Mouse (Mus musculus): ENCODE measurements around the gene P2ry6. TPM values are rescaled to one million over a fixed set of nuclear protein-coding genes. Genes with fewer than 3 reads are reported as not detected.

Gene P2ry6
- polyA plus RNA-seq, 1 experiment from 2014 or later = 2.0 TPM

- H3K36me3 ChIP-seq (replicated peaks) = no peaks in the 10 kb centered on the region
These were observed 25.2 kb upstream of the P2ry6 start for GRCm38 (mm10) chr7:100999623-101000022.

DNA sequence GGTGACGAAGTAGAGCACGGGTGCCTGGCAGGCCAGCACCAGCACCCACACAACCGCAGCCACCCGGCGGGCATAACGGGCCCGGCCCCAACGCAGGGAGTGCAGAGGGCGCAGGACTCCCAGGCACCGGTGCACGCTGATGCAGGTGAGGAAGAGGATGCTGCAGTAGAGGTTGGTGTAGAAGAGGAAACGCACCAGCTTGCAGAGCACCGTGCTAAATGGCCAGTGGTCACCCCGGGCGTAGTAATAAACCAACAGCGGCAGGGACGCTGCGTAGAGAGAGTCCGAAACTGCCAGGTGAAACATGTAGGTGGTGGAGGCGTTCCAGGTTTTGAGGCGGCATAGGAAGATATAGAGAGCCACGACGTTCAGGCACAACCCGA is 24.1 kb upstream of the P2ry6 start:
- Histone ChIP-seq H3K27ac (no peak overlapping the region), H3K27me3 (ENCODE audit: poor library complexity, severe bottlenecking) (no peaks in the 10 kb centered on the region), H3K9me3 (no peaks in the 10 kb centered on the region), H3K4me3 (no peak overlapping the region), H3K4me1 (peaks cover 8% of the 10 kb centered on the region), H3K36me3 (replicated peaks) (no peaks in the 10 kb centered on the region)
- no peak for DNase-seq (ENCODE audit: extremely low spot score, low spot score)
- 91% methylated on average over 24 of the region's 24 CpGs for WGBS

More at GRCm38 (mm10) chr7:100999623-101000022, 25.2 kb upstream of the P2ry6 start:
- Histone ChIP-seq H3K4me1 (peaks cover 11% of the 10 kb centered on the region; the same call in 1 of the 2 replicates), H3K4me3 (no peak overlapping the region), H3K27me3 (ENCODE audit: poor library complexity, severe bottlenecking) (no peaks in the 10 kb centered on the region), H3K27ac (no peak overlapping the region), H3K9me3 (no peaks in the 10 kb centered on the region)
- 89% methylated on average over 5 of the region's 5 CpGs for WGBS
- DNase-seq (ENCODE audit: extremely low spot score, low spot score) = no peak

- no peak for DNase-seq (ENCODE audit: extremely low spot score, low spot score)
- no peak overlapping the region for H3K4me3 ChIP-seq
- no peak overlapping the region for H3K27ac ChIP-seq
- WGBS = 86% methylated on average over 31 of the region's 31 CpGs
- H3K4me1 ChIP-seq = peaks cover 8% of the 10 kb centered on the region
- H3K9me3 ChIP-seq = no peaks in the 10 kb centered on the region
- H3K36me3 ChIP-seq (replicated peaks) = no peaks in the 10 kb centered on the region
- H3K27me3 ChIP-seq (ENCODE audit: poor library complexity, severe bottlenecking) = no peaks in the 10 kb centered on the region
These were observed 23.6 kb upstream of the P2ry6 start for GRCm38 (mm10) chr7:100997951-100998577.

- H3K36me3 ChIP-seq (replicated peaks) = no peaks in the 10 kb centered on the region
- no peaks in the 10 kb centered on the region for H3K9me3 ChIP-seq
- H3K4me3 ChIP-seq = no peak overlapping the region
- H3K4me1 ChIP-seq = peaks cover 7% of the 10 kb centered on the region
- H3K27me3 ChIP-seq (ENCODE audit: poor library complexity, severe bottlenecking) = no peaks in the 10 kb centered on the region
- 79% methylated on average over 1 of the region's 1 CpGs for WGBS
- no peak for DNase-seq (ENCODE audit: extremely low spot score, low spot score)
- H3K27ac ChIP-seq = no peak overlapping the region
These were observed 22.8 kb upstream of the P2ry6 start for GRCm38 (mm10) chr7:100997215-100997614.

GRCm38 (mm10) chr7:100995951-100996350 is 21.5 kb upstream of the P2ry6 start:
- H3K9me3 ChIP-seq = no peaks in the 10 kb centered on the region
- no peaks in the 10 kb centered on the region for H3K27me3 ChIP-seq (ENCODE audit: poor library complexity, severe bottlenecking)
- H3K4me1 ChIP-seq = peaks cover 10% of the 10 kb centered on the region
- WGBS = 91% methylated on average over 3 of the region's 3 CpGs
- H3K27ac ChIP-seq = no peak overlapping the region
- H3K36me3 ChIP-seq (replicated peaks) = no peaks in the 10 kb centered on the region
- no peak overlapping the region for H3K4me3 ChIP-seq
- DNase-seq (ENCODE audit: extremely low spot score, low spot score) = no peak

DNA sequence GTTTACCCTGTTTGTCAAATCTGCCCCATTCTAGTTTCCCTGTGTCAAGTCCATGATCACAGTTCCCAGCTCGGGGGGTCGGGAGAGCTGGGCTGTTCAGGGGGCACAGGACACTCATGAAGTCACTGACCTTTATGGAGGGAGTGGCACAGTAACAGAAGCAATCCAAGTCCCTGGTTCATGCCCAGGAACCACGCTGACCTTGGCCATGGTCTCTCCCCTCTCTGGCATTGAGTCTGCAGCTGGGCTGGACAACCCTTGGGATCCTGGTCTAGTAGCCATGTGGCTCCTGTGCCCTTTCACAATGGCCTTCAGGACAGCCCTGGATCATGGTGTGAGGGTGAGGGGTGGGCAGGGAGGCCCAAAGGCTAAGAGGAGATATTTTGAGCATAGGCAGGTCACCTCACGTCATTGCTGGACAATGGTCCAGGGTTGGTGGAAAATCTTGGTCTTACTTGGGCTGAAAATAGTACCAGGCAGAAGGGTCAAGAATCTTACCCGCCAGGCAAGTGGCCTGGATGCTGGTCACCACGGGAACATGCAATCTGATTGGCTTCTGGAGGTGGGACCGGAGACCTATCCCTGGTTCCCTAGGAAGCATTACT is 20.9 kb upstream of the P2ry6 start:
- Histone ChIP-seq H3K4me1 (peaks cover 16% of the 10 kb centered on the region), H3K27ac (no peak overlapping the region), H3K9me3 (no peaks in the 10 kb centered on the region), H3K4me3 (no peak overlapping the region), H3K36me3 (replicated peaks) (no peaks in the 10 kb centered on the region), H3K27me3 (ENCODE audit: poor library complexity, severe bottlenecking) (no peaks in the 10 kb centered on the region)
- 82% methylated on average over 7 of the region's 7 CpGs for WGBS
- no peak for DNase-seq (ENCODE audit: extremely low spot score, low spot score)

DNA sequence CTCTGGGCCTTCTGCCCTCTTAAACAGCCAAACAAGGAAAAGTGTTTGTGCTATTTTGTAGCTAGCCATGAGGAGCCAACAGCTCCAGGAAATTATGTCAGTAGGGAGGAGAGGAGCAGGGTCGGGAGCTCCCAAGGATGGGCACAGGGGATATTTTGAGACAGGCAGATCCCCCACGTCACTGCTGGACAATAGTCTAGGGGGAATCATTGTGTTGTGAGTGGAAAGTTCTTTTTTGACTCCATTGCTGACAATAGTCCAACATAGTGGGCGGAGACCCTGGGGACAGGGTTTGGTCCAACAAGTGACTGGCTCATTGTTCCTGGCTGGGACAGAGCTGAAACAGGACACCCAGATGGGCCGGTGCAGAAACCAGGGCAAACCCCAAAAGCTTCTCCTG is 18.7 kb upstream of the P2ry6 start:
- Histone ChIP-seq H3K4me1 (peaks cover 22% of the 10 kb centered on the region), H3K36me3 (replicated peaks) (no peaks in the 10 kb centered on the region), H3K27me3 (ENCODE audit: poor library complexity, severe bottlenecking) (no peaks in the 10 kb centered on the region), H3K9me3 (no peaks in the 10 kb centered on the region), H3K4me3 (no peak overlapping the region), H3K27ac (no peak overlapping the region)
- DNase-seq (ENCODE audit: extremely low spot score, low spot score) = no peak
- 54% methylated on average over 4 of the region's 4 CpGs for WGBS

DNA sequence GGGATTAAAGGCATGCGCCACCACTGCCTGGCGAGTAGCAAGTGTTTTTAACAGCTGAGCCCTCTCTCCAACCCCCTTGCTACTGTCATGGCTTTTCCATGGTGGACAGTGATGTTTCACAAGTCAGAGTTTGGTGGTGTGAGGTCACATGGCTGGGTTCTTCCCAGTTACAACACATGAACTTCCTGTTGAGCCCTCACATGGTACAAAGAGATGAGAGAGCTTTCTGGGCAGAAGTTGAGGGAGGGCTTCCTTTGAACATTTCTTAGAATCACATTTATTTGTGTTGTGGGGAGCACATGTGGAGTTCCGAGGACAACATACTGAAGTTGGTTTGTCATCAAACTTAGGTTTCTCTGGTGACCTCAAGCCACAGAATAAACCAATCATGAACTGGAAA is 17.5 kb upstream of the P2ry6 start:
- DNase-seq (ENCODE audit: extremely low spot score, low spot score) = no peak
- Histone ChIP-seq H3K36me3 (replicated peaks) (no peaks in the 10 kb centered on the region), H3K4me1 (peaks cover 22% of the 10 kb centered on the region), H3K9me3 (no peaks in the 10 kb centered on the region), H3K27ac (no peak overlapping the region), H3K27me3 (ENCODE audit: poor library complexity, severe bottlenecking) (peaks cover 8% of the 10 kb centered on the region), H3K4me3 (no peak overlapping the region)
- WGBS = 88% methylated on average over 3 of the region's 3 CpGs

GRCm38 (mm10) chr7:100990636-100991311 is 16.3 kb upstream of the P2ry6 start:
- peaks cover 22% of the 10 kb centered on the region for H3K4me1 ChIP-seq
- H3K27me3 ChIP-seq (ENCODE audit: poor library complexity, severe bottlenecking) = peaks cover 12% of the 10 kb centered on the region
- 40% methylated on average over 9 of the region's 9 CpGs for WGBS
- no peak for DNase-seq (ENCODE audit: extremely low spot score, low spot score)
- H3K27ac ChIP-seq = peak overlapping the region; percentile 62; the same call in 1 of the 2 replicates
- no peaks in the 10 kb centered on the region for H3K9me3 ChIP-seq
- H3K4me3 ChIP-seq = no peak overlapping the region
- no peaks in the 10 kb centered on the region for H3K36me3 ChIP-seq (replicated peaks)

DNA sequence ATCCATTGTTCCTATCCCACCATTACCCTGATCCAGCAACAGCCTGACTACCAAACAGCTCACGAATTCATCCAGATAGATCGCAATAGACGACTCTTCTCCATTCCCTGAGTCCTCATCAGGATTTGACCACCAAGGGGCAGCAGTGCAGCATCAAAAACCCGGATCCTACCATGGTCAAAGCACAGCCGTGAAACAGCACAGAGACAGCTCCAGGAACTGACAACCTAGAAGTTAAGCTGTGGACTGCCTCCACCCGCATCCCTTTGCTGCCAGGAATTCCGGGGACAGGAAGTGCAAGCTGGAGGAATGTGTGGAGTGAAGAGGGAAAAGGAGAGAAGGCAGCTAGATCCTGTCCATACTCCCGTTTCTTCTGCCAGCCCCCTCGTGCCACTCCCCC is 13.6 kb upstream of the P2ry6 start:
- Histone ChIP-seq H3K27ac (no peak overlapping the region), H3K4me3 (no peak overlapping the region), H3K27me3 (ENCODE audit: poor library complexity, severe bottlenecking) (peaks cover 12% of the 10 kb centered on the region), H3K4me1 (peaks cover 31% of the 10 kb centered on the region), H3K9me3 (no peaks in the 10 kb centered on the region), H3K36me3 (replicated peaks) (no peaks in the 10 kb centered on the region)
- 23% methylated on average over 9 of the region's 9 CpGs for WGBS
- no peak for DNase-seq (ENCODE audit: extremely low spot score, low spot score)

DNA sequence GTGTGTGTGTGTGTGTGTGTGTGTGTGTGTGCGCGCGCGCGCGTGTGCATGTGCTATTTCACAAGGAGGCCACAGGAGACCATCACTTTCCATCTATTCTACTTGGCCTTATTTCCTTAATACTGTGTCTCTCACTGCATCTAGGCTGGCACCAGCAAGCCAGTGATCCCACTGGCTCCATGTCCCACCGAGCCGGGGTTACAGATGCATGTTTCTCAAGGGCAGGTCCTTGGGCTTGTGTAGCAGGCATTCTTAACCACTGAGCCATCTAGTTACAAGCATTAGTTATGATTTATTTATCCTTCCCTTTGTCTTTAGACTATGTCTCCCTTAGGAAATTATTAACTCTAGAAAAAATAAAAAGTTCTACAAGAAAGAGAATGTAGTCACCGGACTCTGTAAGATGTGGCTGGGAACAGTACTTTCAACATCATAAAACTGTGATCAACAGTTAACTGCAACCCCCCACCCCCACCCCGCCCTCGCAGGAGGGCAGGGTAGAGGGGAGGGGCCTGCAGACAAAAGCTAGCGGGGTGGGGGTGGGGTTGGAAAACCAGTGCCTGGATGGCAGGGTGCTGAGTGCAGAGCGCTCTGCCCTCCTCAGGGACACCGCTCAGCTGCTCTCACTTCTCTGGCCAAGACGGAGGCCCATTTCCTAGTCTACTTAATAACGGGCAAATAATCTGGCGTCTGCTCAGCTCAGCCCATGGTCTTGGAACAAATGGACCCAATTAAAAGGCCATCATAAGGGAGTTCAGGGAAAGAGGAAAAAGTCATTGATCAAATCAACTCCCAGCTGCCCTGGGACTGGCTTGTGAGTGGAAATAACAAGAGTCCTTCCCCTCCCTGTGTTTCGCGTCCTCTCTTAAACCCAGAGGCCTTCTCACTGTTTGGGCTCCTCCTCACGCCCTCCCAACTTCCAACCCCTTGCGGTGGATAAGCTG is 10.3 kb upstream of the P2ry6 start:
- no peaks in the 10 kb centered on the region for H3K36me3 ChIP-seq (replicated peaks)
- no peak for DNase-seq (ENCODE audit: extremely low spot score, low spot score)
- peak overlapping the region; percentile 69 for H3K27ac ChIP-seq
- H3K27me3 ChIP-seq (ENCODE audit: poor library complexity, severe bottlenecking) = peaks cover 12% of the 10 kb centered on the region
- peaks cover 21% of the 10 kb centered on the region for H3K4me1 ChIP-seq
- no peaks in the 10 kb centered on the region for H3K9me3 ChIP-seq
- H3K4me3 ChIP-seq = peak overlapping the region; percentile 6; the same call in 1 of the 2 replicates
- WGBS = 37% methylated on average over 21 of the region's 21 CpGs

GRCm38 (mm10) chr7:100979175-100979574 is 4.7 kb upstream of the P2ry6 start:
- Histone ChIP-seq H3K4me1 (peaks cover 9% of the 10 kb centered on the region), H3K9me3 (no peaks in the 10 kb centered on the region), H3K27me3 (ENCODE audit: poor library complexity, severe bottlenecking) (peaks cover 25% of the 10 kb centered on the region), H3K4me3 (no peak overlapping the region), H3K36me3 (replicated peaks) (no peaks in the 10 kb centered on the region), H3K27ac (no peak overlapping the region)
- DNase-seq (ENCODE audit: extremely low spot score, low spot score) = no peak
- WGBS = 60% methylated on average over 2 of the region's 2 CpGs

All from forebrain, embryonic 10.5 days (tissue).